In the genomic region with DNA sequence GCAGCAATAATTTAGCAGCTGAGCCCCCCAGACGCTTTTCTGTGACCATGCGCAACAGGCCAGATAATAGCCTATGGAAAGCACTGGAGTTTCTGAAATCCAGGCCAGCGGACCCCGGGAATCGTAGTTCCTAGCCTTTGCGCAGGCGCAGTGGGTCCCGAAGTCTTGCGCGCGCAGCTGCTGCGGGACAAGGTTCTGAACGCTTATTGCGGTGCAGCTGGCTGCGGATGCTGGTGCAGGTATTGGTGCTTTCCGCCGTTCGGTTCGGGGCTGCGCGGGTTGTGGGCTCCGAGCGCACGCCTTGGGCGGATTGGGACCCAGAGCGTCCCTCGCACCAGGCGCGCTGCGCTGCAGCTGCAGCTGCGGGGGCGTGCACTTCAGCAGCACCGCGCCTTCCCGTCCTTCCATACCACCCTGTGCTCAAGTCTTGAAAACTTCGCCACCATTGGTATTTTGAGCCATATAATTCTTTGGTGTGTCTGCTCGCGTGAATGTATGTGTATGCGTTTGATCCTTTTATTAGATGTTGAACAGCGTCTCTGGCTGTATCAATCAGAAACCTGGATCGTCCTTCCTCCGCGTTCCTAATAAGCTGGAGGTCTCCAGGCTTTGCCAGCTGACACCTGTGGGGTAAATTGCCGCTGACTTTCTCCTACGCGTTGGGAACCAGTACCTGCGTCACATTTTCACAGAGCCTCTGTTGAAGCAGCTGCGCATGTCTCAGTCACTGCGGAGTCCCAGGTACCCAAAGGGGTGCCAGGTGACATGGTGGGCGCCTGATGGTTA, we compare ENCODE assay signal across 8 mouse cellular contexts. TPM values are rescaled to one million over a fixed set of nuclear protein-coding genes. Genes with fewer than 3 reads are reported as not detected.
DNase-seq lines count a peak whose midpoint lies in the region; ATAC-seq lines count a peak whose summit lies in the region.

A gene (plus strand): TSS at position 209 of the 786 bp plus-strand sequence.

- peak within 1 kb of the TSS; percentile 56 for H3K9ac ChIP-seq in intestine, embryonic 15.5 days

- H3K4me3 ChIP-seq in intestine, embryonic 15.5 days (replicated peaks), result peak within 1 kb of the TSS; percentile 67
- peak within 1 kb of the TSS; percentile 94 for H3K4me3 ChIP-seq in megakaryocyte, embryonic 14.5 days (replicated peaks)

- H3K27ac ChIP-seq in intestine, embryonic 15.5 days, result no peak within 1 kb of the TSS

- DNase-seq in adrenal gland, adult 8-10 months, result peak; percentile 63
- peak; percentile 96 for DNase-seq in embryo, embryonic 11 days
- DNase-seq in gastrocnemius, postnatal 4 days (ENCODE audit: low spot score in 2 of 2), result peak; percentile 71 to 87
- DNase-seq in left cerebral cortex, postnatal 10 days (ENCODE audit: extremely low spot score in 1 of 2, low spot score in 2 of 2), result peak; percentile 93 to 95
- DNase-seq in right cerebral cortex, postnatal 10 days (ENCODE audit: low spot score in 2 of 2), result peak; percentile 96 to 97
- DNase-seq in urinary bladder, postnatal 10 days (ENCODE audit: low spot score), result peak; percentile 15

- H3K36me3 ChIP-seq in intestine, embryonic 15.5 days, result no peaks in the 10 kb centered on the region
- H3K36me3 ChIP-seq in megakaryocyte, embryonic 14.5 days (replicated peaks; ENCODE audit: low read length), result no peaks in the 10 kb centered on the region

- H3K4me2 ChIP-seq in intestine, embryonic 15.5 days (replicated peaks), result peak within 1 kb of the TSS; percentile 78

- H3K4me1 ChIP-seq in intestine, embryonic 15.5 days (replicated peaks), result no peaks in the 10 kb centered on the region; the same call in 1 of the 2 replicates
- peaks cover 18% of the 10 kb centered on the region for H3K4me1 ChIP-seq in megakaryocyte, embryonic 14.5 days

- intact Hi-C loops in left cerebral cortex, postnatal 10 days (cut with DNase I), result no loop called here

- peak; percentile 86 for ATAC-seq in intestine, embryonic 15.5 days

- WGBS in intestine, embryonic 15.5 days, result under 1% methylated on average over 50 of the region's 50 CpGs

- H3K9me3 ChIP-seq in intestine, embryonic 15.5 days, result no peaks in the 10 kb centered on the region
- no peaks in the 10 kb centered on the region for H3K9me3 ChIP-seq in megakaryocyte, embryonic 14.5 days

- H3K27me3 ChIP-seq in intestine, embryonic 15.5 days (replicated peaks), result no peaks in the 10 kb centered on the region
- H3K27me3 ChIP-seq in megakaryocyte, embryonic 14.5 days (replicated peaks), result peaks cover 46% of the 10 kb centered on the region

RNA-seq across cellular contexts. Expression of the gene that starts here (rescaled TPM):
- 10 to 100 TPM in 2 of 4 experiments, 1 to 10 TPM in 2; 4.3 to 11.6 (median 8.5) TPM for total RNA-seq in adrenal gland, adult 8-10 months (2022)
- under 1 TPM; 0.54 to 0.69 TPM for total RNA-seq in gastrocnemius, postnatal 4 days (2021)
- polyA plus RNA-seq in intestine, embryonic 15.5 days (2015; fragmentation: Nextera tagmentation; extraction: Ambion mirVana), result 0.20 and 0.40 TPM in 2 replicates
- 10 to 100 TPM; 20.7 to 25.5 TPM for total RNA-seq in left cerebral cortex, postnatal 10 days (2021)
- polyA plus RNA-seq in megakaryocyte, embryonic 14.5 days (2012; ENCODE audit: insufficient read depth, low replicate concordance), result not detected in 2 replicates

Comparison
In these comparisons a context has a peak if more than half of its experiments do, and no peak if none do; other contexts are left out.
1. Peak in DNase-seq in gastrocnemius, postnatal 4 days; RNA of the gene not detected or under 1 TPM.
2. Peak in ATAC-seq, H3K4me3 ChIP-seq, H3K9ac ChIP-seq and H3K4me2 ChIP-seq in intestine, embryonic 15.5 days; RNA of the gene not detected or under 1 TPM.
3. DNase-seq: peak in every context shown above with its lines; median percentile 96 in right cerebral cortex, postnatal 10 days; 96 in embryo, embryonic 11 days; 94 in left cerebral cortex, postnatal 10 days; 79 in gastrocnemius, postnatal 4 days; 63 in adrenal gland, adult 8-10 months; 15 in urinary bladder, postnatal 10 days.